Mouse (Mus musculus): ENCODE measurements around the gene Pla2g2c. TPM values are rescaled to one million over a fixed set of nuclear protein-coding genes. Genes with fewer than 3 reads are reported as not detected.

Pla2g2c gene
- polyA plus RNA-seq, 1 experiment, result not detected

DNA sequence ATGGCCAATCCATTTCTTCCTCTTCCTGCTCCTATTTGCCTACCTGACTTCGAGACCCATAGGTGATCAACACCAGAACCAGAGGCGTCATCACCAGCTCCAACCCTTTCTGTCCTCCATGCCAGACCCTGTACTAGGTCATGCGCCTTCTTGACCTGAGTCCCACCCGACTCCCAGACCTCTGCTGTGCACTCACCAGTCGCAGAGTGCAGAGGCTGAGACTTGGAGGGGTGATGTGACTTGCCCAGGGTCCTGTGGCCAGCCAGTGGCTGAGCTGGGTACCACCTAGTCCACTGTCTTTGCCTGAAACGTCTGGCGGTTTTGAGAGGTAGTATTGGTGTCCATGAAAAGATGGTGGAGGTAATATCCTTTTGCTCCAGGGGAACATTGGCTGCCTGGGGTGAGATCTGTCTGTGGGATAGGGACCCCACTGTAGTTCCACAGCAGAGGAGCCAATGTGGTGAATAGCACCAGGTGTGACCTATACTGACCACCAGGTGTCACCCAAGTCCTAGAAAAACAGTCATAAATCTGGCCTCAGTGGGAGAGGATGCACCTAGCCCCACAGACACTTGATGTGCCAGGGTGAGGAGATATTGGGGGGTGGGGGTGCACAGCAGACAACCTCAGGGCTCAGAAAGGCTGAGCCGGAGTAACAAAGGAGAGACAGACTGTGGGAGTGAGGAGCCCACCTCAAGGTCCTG is 23.9 kb downstream of the Pla2g2c start:
- DNase-seq (ENCODE audit: low spot score), result no peak

DNA sequence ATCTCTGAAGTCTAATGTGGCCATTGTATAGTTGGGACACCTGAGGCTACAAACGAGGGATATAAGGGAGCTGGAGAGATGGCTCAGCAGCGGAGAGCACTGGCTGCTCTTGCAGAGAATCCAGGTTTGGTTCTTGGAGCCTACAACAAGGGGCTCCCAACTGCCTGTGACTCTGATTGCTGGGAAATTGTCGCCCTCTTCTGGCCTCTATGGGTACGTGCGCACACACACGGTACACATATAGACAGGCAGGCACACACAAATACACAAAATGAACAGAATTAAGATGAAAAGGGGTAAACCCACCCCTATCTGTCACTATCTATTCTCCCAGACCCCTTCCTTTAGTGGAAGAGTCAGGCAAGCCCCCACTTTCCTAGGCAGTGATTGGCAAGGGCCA is 28.0 kb downstream of the Pla2g2c start:
- no peak for DNase-seq (ENCODE audit: low spot score)

DNA sequence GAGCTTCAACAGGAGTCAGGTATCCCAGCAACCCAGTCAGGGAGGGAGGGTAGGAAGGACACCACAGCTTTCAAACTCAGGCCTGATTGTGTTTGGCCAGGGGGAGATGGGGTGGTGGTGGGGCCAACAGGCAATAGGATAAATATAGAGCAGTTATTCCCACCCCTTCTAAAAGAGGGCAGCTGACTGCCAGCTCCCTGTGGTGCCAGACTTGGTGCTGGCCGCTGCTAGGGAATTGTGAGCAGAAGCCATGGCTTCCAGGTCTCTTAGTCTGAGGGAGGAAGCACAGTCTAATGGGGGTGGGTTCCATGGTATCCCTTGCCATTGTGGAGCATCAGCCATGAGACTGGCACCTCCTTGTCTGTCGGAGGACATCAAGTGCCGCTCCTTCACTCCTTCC is 29.0 kb downstream of the Pla2g2c start:
- no peak for DNase-seq (ENCODE audit: low spot score)

DNA sequence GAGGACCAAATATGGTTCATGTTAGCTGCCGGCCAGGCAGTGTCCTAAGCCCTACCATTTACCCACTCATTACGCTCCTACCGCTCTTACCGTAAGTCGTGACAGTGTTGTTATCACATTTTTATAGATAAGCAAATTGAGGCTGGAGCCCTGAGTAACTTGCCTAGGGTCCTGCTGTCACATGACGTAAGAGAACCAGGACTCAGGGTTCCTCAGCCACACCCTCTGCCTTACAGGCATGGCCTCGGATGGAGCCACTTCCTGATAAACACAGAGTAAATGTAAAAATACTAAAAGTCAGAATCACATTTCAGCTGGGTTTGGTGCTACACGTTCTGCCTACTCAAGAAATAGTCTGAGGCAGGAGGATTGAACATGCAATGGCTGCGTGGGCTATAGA is 29.8 kb downstream of the Pla2g2c start:
- no peak for DNase-seq (ENCODE audit: low spot score)

DNA sequence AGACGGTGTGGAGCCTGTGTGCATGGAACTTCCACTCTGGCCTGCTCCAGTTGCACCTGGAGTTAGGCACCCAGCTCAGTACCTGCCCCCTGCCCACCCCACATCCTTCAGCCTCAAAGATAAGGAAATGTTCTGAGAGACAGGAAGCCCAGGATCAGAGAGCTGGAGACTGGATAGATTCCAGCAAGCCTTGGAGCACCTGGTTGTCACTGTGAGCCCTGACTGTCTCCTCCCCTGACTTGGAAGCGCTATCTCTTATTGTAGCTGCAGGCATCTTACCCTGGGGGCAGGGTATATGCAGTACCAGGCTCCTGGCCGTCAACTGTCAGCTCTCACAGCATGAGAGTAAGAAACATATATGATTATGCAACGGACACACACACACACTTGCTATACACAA is 30.8 kb downstream of the Pla2g2c start:
- no peak for DNase-seq (ENCODE audit: low spot score)

DNA sequence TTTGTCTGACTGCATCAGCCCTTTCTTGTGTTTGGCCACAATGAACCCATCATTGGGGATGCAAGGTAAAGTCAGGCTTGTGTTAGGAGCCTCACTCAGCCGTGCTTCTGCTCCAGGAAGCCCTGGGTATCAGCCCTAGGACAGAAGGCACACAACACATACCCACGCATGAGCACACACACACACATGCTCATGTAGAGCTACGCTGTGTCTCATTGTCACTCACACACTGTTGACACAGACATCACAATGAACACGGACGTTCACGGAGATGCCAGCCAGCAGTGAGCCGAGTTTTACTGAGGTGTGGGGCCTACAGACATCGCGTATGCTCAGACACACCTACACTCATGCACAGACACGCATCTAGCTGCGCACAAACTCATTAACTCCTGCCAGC is 31.4 kb downstream of the Pla2g2c start:
- DNase-seq (ENCODE audit: low spot score), result no peak

DNA sequence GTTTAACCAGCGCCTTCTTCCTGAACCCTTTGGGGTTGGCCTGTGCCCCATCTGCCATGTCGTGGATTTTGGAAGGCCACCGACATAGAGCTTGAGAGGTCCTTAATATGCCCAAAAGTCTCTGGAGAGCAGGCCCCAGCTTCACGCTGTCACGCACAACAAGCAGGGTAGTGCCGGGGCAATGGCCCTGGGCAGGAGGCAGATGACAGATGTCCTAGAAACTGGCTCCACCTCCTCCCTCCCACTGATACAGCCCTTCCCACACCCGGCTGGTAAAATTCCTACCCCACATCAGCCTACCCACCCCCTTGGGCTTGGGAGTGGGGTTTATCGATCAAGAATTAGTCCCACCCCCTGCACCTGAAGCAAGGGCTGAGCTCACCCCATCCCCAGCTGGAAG is 32.8 kb downstream of the Pla2g2c start, which contains the start of gene Pla2g2f:
Gene Pla2g2f, minus strand, starts transcription at position 211 of the 400 bp plus-strand sequence.
- DNase-seq (ENCODE audit: low spot score), result no peak

DNA sequence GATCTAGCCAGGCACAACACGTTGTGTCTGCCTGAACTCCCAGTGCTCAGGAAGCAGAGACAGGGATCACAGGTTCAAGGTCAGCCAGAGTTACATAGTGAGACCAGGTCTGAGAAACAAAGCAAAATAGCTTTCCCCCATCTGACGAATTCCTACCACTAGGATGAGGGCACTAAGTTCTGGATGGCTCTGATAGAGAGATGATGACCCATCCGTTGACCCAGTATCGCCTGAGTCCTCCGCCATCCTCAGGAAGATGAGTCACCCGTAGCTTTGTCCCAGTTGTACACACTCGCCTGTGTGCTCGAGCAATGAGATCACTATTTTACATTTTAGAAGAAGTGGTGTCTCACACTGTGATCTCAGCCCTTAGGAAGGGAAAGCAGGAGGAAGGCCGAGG is 37.7 kb downstream of the Pla2g2c start:
- DNase-seq (ENCODE audit: low spot score), result no peak

DNA sequence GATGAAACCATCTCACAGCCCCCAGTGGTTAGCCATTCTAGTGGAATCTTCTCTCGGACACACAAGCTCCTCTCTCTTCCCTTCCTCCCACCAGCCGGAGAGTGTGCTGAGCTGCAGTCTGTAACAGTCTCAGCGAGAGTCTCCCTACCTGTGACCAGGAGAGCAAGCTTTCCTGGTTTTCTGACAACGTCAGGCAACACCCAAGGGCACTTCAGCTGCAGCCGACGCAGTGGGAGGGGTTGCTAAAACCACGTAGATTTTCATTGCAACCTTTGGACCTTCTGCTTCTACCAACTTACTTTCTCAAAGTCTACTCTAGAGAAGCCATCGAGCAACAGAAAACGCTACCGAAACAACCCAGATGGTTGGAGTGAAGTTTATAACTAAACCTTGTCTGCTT is 47.4 kb downstream of the Pla2g2c start:
- DNase-seq (ENCODE audit: low spot score), result no peak

DNA sequence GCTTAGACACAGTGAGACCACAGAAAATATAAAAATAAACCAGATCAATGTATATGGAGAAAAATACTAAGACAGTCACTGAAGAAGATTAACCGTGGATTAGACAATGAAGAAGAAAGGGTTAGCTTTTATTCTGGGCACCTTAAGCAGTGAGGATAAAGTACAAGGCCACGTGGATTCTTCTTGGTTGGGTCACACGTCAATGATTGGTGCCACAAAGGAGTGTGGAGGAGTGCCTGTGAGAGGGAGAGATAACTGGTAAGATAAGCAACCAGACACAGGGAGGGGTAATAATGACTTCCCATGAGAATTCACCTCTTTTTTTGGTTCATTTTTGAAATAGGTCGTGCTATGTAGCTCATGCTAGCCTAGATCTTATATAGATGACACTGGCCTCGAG is 47.8 kb downstream of the Pla2g2c start:
- DNase-seq (ENCODE audit: low spot score), result no peak

DNA sequence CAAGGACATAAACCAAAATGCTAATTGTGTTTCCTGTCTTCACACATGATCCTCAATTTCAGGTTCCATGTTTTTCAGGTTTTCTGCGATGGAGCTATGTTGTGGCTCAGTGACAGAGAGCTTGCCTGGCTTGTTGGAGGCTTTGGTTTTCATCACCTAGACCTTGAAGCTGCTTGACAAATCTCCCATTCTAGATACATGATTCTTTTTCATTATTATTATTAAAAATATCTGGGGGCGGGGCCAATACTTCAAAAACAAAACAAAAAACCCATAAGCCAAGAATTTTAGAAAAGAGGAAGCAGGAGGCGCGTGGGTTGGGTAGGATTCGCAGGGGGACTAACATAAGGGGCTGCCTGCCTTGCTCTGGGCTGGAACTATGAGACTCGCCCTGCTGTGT is 50.8 kb downstream of the Pla2g2c start, which contains the start of gene Pla2g2d:
Gene Pla2g2d, plus strand, starts transcription at position 301 of the 400 bp plus-strand sequence.
- no peak for DNase-seq (ENCODE audit: low spot score)

DNA sequence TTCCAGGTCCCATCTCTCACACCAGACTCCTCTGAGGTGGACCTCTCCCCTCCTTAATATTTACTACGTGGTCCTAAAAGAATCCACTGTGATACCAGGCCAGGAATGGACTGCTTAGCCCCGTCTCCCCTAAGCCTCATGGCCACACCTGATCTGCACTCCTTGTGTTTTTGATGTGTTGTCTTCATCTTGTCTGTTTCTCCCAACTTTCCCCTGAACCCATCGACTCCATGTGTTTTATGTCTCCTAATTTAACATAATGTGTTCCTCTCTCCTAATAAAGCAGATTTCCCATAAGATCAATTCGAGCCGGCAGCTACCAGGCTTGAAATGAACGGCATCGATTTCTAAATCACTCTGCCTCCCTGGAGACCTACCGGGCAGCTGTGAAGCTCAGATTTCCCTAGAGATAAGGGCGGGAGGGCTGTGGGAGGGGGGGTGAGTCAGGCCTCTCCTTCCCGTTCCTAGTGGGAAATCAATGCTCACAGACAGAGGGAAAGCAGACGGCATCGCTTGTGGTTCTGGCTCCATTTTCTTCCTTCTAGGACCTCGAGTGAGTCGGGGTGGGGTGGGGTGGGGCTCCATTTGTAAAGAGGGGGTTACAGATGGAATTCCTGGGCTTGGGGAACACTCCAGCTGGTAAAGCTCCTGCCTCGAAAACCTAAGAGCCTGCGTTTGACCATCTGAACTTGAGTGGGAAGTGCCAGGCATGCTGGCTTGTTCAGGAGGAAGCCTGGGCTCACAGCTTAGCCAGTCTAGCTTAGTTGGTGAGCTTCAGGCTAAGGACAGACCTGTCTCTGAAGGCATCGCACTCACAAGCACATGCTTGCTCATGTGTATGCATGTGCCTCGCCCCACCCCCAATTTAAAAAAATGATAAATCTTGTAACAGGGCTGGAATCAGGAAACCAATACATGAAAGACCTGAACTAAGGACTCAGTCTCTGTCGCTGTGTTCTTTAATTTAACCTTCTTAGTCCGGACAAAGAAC is 53.1 kb downstream of the Pla2g2c start:
- no peak for DNase-seq (ENCODE audit: low spot score)

DNA sequence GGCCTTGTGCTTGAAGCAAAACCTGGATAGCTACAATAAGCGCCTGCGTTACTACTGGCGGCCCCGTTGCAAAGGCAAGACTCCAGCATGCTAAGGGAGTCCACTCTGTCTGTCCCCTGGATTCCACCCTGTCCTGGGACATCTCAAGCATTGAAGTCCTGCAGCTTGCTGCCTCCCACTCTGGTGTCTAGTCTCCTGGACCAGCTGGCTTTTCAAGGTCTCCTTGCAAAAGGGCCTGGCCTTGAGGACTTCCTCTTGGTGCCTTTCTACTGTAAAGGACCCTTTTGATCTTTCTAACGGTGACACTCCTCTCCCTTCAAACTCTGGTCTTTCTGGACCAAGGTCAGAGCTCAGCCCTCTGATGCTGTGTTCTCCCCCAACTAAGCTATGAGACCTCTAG is 55.7 kb downstream of the Pla2g2c start:
- DNase-seq (ENCODE audit: low spot score), result no peak

DNA sequence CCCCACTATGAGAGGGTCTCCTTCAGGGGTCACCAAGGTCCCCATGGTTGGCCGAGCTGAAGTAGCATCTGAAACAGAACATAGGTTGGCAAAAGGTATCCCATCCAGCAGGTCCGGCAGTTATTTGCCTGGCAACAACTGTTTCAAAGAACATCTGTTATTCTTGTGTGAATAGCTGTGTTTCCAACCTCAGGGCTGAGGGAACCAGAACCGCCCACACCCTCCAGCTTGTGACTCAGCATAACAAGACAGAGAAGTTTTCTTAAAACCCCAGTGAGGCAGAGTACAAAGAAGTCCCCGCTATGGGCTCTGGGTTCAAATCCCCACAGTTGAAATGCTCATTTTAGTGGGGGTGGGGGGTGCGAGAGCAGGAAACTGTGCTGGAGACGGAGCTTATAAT is 57.5 kb downstream of the Pla2g2c start:
- DNase-seq (ENCODE audit: low spot score), result no peak

DNA sequence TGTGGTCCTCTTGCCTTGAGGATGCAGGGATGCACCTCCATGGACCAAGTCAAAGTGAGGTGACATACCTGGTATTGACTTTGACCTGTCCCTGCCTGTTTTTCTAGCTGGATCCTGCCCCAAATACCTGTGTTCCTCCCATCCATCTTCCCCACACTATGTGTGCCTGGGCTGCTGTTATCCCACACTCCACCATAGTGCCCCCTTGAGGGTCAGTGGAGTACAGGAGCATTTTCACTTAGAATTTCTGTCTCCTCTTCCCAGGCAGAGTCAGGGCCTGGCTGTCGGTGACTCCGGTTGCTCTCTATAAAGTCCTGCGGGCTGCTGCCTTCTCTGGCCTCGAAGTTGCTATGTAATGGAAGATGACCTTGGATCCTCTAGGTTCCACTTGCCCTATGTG is 61.1 kb downstream of the Pla2g2c start:
- no peak for DNase-seq (ENCODE audit: low spot score)

DNA sequence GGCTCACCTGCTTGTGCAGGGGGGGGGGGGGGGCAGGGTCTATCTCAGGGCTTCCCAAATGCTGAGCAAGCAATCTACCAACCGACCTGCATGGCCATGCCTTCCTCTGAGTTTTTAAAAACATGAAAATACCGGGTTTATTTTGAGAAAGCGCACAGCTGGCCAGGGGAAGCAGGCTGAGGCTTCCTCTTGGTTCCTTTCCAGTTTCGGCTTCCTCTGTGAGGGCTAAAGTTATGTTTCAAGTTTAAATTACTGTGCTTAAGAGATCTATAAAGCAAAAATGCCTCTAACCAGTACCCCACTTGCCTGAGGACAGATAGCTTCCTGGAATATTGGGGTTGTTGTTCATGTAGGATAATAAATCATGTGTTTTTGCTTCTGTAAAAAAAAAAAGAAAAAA is 61.5 kb downstream of the Pla2g2c start:
- DNase-seq (ENCODE audit: low spot score), result no peak

DNA sequence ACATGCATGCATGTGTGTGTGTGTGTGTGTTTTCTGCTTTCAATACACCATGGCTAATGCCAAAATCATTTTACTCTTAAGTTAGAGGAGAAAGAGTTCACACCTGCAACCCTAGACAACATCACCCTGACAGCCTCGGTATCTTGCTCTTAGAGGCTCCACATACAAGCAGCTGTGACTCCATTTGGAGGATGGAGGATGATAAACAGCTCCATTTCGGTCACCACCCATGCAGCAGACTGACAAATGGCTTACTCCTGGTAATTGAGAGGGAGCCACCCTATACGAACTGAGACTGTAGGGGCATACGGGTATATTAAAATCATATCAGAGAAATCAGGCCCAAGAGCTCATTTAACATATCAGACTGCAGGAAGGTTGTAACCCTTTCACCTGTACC is 63.8 kb downstream of the Pla2g2c start:
- DNase-seq (ENCODE audit: low spot score), result no peak

DNA sequence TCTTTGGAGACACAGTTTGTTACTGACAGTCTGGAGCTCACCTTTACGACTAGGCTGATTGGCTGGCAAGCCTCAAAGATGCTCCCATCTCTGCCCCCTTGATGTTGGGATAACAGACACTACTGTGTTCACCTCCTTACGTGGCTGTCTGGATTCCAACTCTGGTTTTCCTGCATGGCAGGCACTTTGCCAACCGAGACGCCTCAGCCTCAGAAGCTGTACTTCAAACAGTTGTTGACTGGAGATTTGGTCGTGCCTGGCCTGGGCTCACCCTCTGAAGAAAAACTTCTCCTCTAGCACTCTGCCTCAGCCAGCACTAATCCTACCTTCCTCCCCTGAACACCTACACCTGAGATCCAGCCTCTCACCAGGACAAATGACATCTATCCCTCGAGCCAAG is 66.9 kb downstream of the Pla2g2c start:
- DNase-seq (ENCODE audit: low spot score), result no peak

DNA sequence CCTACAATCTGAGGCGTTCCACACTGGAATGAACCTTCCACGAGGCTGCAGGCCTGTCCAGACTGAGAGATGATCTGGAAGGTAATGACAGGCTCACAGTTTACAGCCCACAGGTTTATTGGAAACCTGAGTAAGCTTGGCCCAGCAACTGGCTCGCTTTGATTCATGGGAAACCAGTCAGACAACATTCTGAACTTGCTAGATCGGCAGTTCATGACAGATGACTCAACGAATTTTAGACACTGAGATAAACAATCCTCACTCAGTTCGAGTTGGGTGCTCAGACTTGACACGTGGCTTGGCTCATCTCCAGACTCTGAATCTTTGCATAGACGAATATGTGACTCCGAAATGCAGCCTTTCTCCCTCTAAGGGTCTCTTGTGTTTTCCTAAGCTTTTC is 68.0 kb downstream of the Pla2g2c start:
- DNase-seq (ENCODE audit: low spot score), result no peak

DNA sequence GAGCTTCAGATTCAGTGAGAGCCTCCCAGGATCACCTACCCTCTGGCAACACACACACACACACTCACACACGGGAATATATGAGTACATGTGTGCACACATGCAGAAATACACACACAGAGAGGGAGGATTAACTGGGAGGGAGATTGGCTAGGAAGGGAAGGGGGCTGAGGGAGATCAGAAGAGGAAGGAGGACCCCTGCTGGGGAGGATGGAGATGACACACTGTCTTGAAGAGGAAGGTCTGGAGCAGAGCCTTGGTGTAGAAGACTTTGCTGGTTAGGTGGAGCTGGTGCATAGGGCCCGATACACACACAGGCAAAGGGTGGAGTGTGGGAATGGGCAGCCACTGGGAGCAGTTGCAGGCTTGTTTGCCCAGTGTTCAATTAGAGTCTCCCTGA is 68.7 kb downstream of the Pla2g2c start:
- DNase-seq (ENCODE audit: low spot score), result no peak

DNA sequence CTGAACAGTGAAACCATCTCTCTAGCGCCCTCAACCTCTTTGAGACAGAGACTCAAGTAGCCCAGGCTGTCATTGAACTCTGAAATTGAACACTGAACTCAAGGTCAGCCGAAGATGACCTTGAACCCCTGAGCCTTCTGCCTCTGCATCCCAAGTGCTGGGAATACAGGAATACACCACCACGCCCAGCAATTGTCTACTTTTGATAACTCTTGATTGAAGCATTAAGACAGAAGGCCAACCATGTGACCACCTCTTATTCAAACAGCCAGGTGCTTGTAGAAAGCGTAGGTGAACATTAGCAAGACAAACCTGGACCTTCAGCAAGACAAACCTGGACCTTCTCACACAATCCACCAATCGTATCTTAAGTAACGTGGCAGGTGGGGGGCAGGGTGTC is 69.8 kb downstream of the Pla2g2c start:
- DNase-seq (ENCODE audit: low spot score), result no peak
